Mouse (Mus musculus) myocyte (in vitro differentiated cells): ENCODE data around the gene Ap5s1.

ENCODE experiments used
- CEBPB ChIP-seq: IDR thresholded peaks from 2 replicates; pipeline ENCODE4 v1.6.1; 2011; ENCODE audit warnings: mild to moderate bottlenecking, moderate library complexity; ENCODE audit not compliant: poor library complexity, insufficient read depth, severe bottlenecking
- MAX ChIP-seq: IDR thresholded peaks from one replicate; pipeline ENCODE4 v1.6.1; 2011; ENCODE audit warnings: low read depth, mild to moderate bottlenecking, control low read depth
- MYOG ChIP-seq, 3 experiments: IDR thresholded peaks; one replicate each; pipeline ENCODE4 v1.6.1; 2011; ENCODE audit warnings: control low read depth in 2 of 3, low read depth in 2 of 3, mild to moderate bottlenecking in 2 of 3; ENCODE audit not compliant: insufficient read length in 2 of 3, control insufficient read depth in 1 of 3, insufficient read depth in 1 of 3
- POLR2A ChIP-seq: IDR thresholded peaks from one replicate; pipeline ENCODE4 v1.6.1; 2011; ENCODE audit warnings: low read depth, mild to moderate bottlenecking, control low read depth, moderate library complexity; ENCODE audit not compliant: insufficient read length
- POLR2AphosphoS2 ChIP-seq: IDR thresholded peaks from one replicate; pipeline ENCODE4 v1.6.1; 2011; ENCODE audit warnings: low read depth, control low read depth; ENCODE audit not compliant: insufficient read length
- SRF ChIP-seq: IDR thresholded peaks from one replicate; pipeline ENCODE4 v1.6.1; 2011; ENCODE audit warnings: low read depth; ENCODE audit not compliant: control insufficient read depth, insufficient read length
- TCF12 ChIP-seq: IDR thresholded peaks from one replicate; pipeline ENCODE4 v1.6.1; 2011; ENCODE audit warnings: mild to moderate bottlenecking, control low read depth; ENCODE audit not compliant: poor library complexity, insufficient read depth, severe bottlenecking
- USF1 ChIP-seq: IDR thresholded peaks from one replicate; pipeline ENCODE4 v1.6.1; 2011; ENCODE audit warnings: low read depth, mild to moderate bottlenecking, control low read depth, moderate library complexity

- TF ChIP-seq MAX, result no peak
- TF ChIP-seq USF1, result no peak
- TF ChIP-seq POLR2A, result no peak
- TF ChIP-seq MYOG (IDR thresholded peaks at IDR 0.05; ENCODE audit: control insufficient read depth in 1 of 3, insufficient read depth in 1 of 3, insufficient read length in 2 of 3, low read depth in 2 of 3), result peak in 1 of 3 experiments; percentile 74
- no peak for TF ChIP-seq TCF12
- no peak for TF ChIP-seq CEBPB
- no peak for TF ChIP-seq SRF
- no peak for TF ChIP-seq POLR2AphosphoS2
Measured at GRCm38 (mm10) chr2:131186343-131186742, 20.5 kb upstream of the Ap5s1 start.
